Comparison of ENCODE assay signal across 23 mouse cellular contexts in the genomic region with DNA sequence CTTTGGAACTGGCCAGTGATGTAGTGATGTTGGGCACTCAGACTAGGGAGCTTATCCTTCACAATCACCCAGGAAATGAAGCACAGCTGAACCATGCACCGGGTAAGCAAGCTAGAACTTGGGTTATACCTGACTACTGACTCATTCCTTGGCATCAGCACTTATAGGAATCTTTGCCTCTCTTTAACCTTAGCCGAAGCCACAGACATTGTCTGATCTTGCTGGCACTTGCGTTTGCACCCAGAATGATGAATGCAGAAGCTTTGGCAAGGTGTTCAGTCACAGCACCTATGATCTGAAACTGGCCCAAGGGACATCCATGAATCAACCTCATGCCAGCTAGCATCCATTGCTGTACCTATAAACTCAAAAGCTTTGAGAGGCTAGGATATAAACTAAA.
DNase-seq lines count a peak whose midpoint lies in the region; ATAC-seq lines count a peak whose summit lies in the region.
"Had no signal": no experiment of that assay in that cellular context is flagged by ENCODE, and none has a peak within 500 bp of the region (broad histone marks: within the 10 kb centered on the region; RNA-seq: fewer than 3 reads in every experiment).

No protein-coding gene starts in this region.

- H3K27ac ChIP-seq in heart, embryonic 12.5 days (ENCODE audit: poor library complexity, severe bottlenecking) = no peak overlapping the region
- H3K27ac ChIP-seq: embryonic facial prominence, embryonic 15.5 days; forebrain, embryonic 15.5 days; heart, embryonic 10.5 days; heart, embryonic 15.5 days; hindbrain, embryonic 13.5 days; hindbrain, postnatal 0 days had no signal

- H3K4me1 ChIP-seq in heart, embryonic 12.5 days (replicated peaks) = no peaks in the 10 kb centered on the region
- H3K4me1 ChIP-seq: embryonic facial prominence, embryonic 15.5 days; forebrain, embryonic 15.5 days; heart, embryonic 10.5 days; heart, embryonic 15.5 days; hindbrain, embryonic 13.5 days had no signal

- no peaks in the 10 kb centered on the region for H3K36me3 ChIP-seq in heart, embryonic 12.5 days
- H3K36me3 ChIP-seq: embryonic facial prominence, embryonic 15.5 days; forebrain, embryonic 15.5 days; heart, embryonic 10.5 days; heart, embryonic 15.5 days; hindbrain, embryonic 13.5 days had no signal

- H3K27me3 ChIP-seq in heart, embryonic 12.5 days (replicated peaks) = no peaks in the 10 kb centered on the region
- H3K27me3 ChIP-seq: CH12.LX; forebrain, embryonic 15.5 days; heart, embryonic 15.5 days; hindbrain, embryonic 13.5 days had no signal

- no peak for ATAC-seq in heart, embryonic 12.5 days (ENCODE audit: insufficient number of reproducible peaks, low FRiP score)
- ATAC-seq: forebrain, embryonic 15.5 days; hindbrain, postnatal 0 days had no signal

- no peaks in the 10 kb centered on the region for H3K9me3 ChIP-seq in heart, embryonic 12.5 days (replicated peaks)
- H3K9me3 ChIP-seq: embryonic facial prominence, embryonic 15.5 days; forebrain, embryonic 15.5 days; heart, embryonic 10.5 days; heart, embryonic 15.5 days; hindbrain, embryonic 13.5 days had no signal

- peak; percentile 28 for DNase-seq in heart, adult 11 months
- peak; percentile 47 for DNase-seq in 3T3-L1 (ENCODE audit: low read depth, low spot score)
- peak; percentile 21 for DNase-seq in fat pad, adult 2 months (ENCODE audit: extremely low read depth, low read depth, low spot score)
- DNase-seq in urinary bladder, postnatal 36 days (ENCODE audit: low spot score in 2 of 2) = peak; percentile 32 to 35
- no peak for DNase-seq in thymus, postnatal 25 days
- no peak for DNase-seq in gastrocnemius, adult 8-10 months (ENCODE audit: low spot score in 2 of 2)
- DNase-seq: adrenal gland, adult 2 months; adrenal gland, postnatal 25 days; cerebellum, adult 2 months; cerebellum, postnatal 14 days; embryo, embryonic 11 days; gastrocnemius, postnatal 25 days; heart, adult 18-20 months; heart, postnatal 14 days had no signal

- no peak overlapping the region for H3K4me3 ChIP-seq in heart, embryonic 12.5 days
- H3K4me3 ChIP-seq: embryonic facial prominence, embryonic 15.5 days; erythroblast, embryonic 14.5 days; forebrain, embryonic 15.5 days; heart, embryonic 10.5 days; heart, embryonic 15.5 days; hindbrain, embryonic 13.5 days had no signal

- H3K4me2 ChIP-seq in heart, embryonic 12.5 days = no peak overlapping the region
- H3K4me2 ChIP-seq: embryonic facial prominence, embryonic 15.5 days; forebrain, embryonic 15.5 days; heart, embryonic 15.5 days; hindbrain, embryonic 13.5 days had no signal

- 84% methylated on average over 3 of the region's 3 CpGs for WGBS in heart, embryonic 12.5 days

- no peak overlapping the region for H3K9ac ChIP-seq in heart, embryonic 12.5 days
- H3K9ac ChIP-seq: embryonic facial prominence, embryonic 15.5 days; forebrain, embryonic 15.5 days; heart, embryonic 15.5 days; hindbrain, embryonic 13.5 days had no signal

Comparison
In these comparisons a context has a peak if more than half of its experiments do, and no peak if none do; other contexts are left out.
1. DNase-seq: peak in heart, adult 11 months (single experiment), 3T3-L1 (single experiment), fat pad, adult 2 months (single experiment) and urinary bladder, postnatal 36 days (2 of 2); none in thymus, postnatal 25 days (single experiment) and gastrocnemius, adult 8-10 months (0 of 2).